Mouse (Mus musculus) ES-E14 (cell line): Measurements from ENCODE around the gene Tmem80.

Experiments used
- CHD2 ChIP-seq: IDR thresholded peaks from 2 replicates; pipeline ENCODE4 v1.6.1; 2014; ENCODE audit warnings: mild to moderate bottlenecking, low read depth, low read length, inconsistent platforms
- HCFC1 ChIP-seq: IDR thresholded peaks from 2 replicates; pipeline ENCODE4 v1.6.1; 2012; ENCODE audit warnings: low read length, inconsistent platforms, borderline replicate concordance; ENCODE audit not compliant: insufficient read depth
- MAFK ChIP-seq: IDR thresholded peaks from 2 replicates; pipeline ENCODE4 v1.6.1; 2014; ENCODE audit warnings: mild to moderate bottlenecking, low read depth, low read length, inconsistent platforms; ENCODE audit not compliant: insufficient read depth
- ZC3H11A ChIP-seq: IDR thresholded peaks from 2 replicates; pipeline ENCODE4 v1.6.1; 2012; ENCODE audit warnings: low read depth, mild to moderate bottlenecking, inconsistent platforms, low read length, borderline replicate concordance
- ZNF384 ChIP-seq: IDR thresholded peaks from 2 replicates; pipeline ENCODE4 v1.6.1; 2012; ENCODE audit warnings: low read depth, low read length, inconsistent platforms

- TF ChIP-seq ZNF384 (no peak), ZC3H11A (no peak), HCFC1 (no peak), CHD2 (no peak), MAFK (no peak)
Measured at GRCm38 (mm10) chr7:141339215-141339920, 11.8 kb downstream of the Tmem80 start.
